In genomic region chr9:53667020-53667669, GRCm38 (mm10) we compare ENCODE assay signal across 8 mouse cellular contexts. TPM values are rescaled to one million over a fixed set of nuclear protein-coding genes. Genes with fewer than 3 reads are reported as not detected.
DNase-seq lines count a peak whose midpoint lies in the region; ATAC-seq and TF ChIP-seq lines count a peak whose summit lies in the region.

No protein-coding gene starts in this region.

- peak; percentile 94 to 96 for DNase-seq in CD8-positive naive resting alpha-beta T cell, adult 2 months (ENCODE audit: low read depth in 2 of 2, low spot score in 2 of 2)
- peak; percentile 89 for DNase-seq in c-Kit-positive CD71-negative TER-119-negative erythroid progenitor cells, embryonic 14.5 days (ENCODE audit: low read depth)
- peak; percentile 95 for DNase-seq in forebrain, embryonic 11.5 days (ENCODE audit: low spot score)
- peak; percentile 84 for DNase-seq in heart, postnatal 0 days (ENCODE audit: low spot score)
- peak; percentile 98 to 99 for DNase-seq in kidney, postnatal 4 days

- no peaks in the 10 kb centered on the region for H3K36me3 ChIP-seq in forebrain, embryonic 11.5 days (ENCODE audit: control insufficient read depth, insufficient read depth, low read length)
- 0 out of 2 replicates have a peak, but pooled peaks cover 8% of the 10 kb centered on the region for H3K36me3 ChIP-seq in heart, postnatal 0 days (replicated peaks; ENCODE audit: control insufficient read depth, insufficient read depth, low read length)
- H3K36me3 ChIP-seq in liver, embryonic 16.5 days (ENCODE audit: control insufficient read depth, insufficient read depth) = no peaks in the 10 kb centered on the region
- no peaks in the 10 kb centered on the region for H3K36me3 ChIP-seq in neural tube, embryonic 13.5 days
- H3K36me3 ChIP-seq in testis, adult 2 months (ENCODE audit: control insufficient read depth, insufficient read depth, low read length) = no peaks in the 10 kb centered on the region

- H3K4me3 ChIP-seq in forebrain, embryonic 11.5 days (ENCODE audit: low read depth, low read length) = peak overlapping the region; percentile 91
- H3K4me3 ChIP-seq in heart, postnatal 0 days (ENCODE audit: low read depth, low read length) = peak overlapping the region; percentile 91
- peak overlapping the region; percentile 98 for H3K4me3 ChIP-seq in liver, embryonic 16.5 days (ENCODE audit: low read depth, low read length)
- H3K4me3 ChIP-seq in neural tube, embryonic 13.5 days = peak overlapping the region; percentile 89
- H3K4me3 ChIP-seq in testis, adult 2 months (ENCODE audit: control insufficient read depth, low read depth, low read length) = peak overlapping the region; percentile 92

- H3K27me3 ChIP-seq in forebrain, embryonic 11.5 days (ENCODE audit: control insufficient read depth, insufficient read depth, low read length) = no peaks in the 10 kb centered on the region
- no peaks in the 10 kb centered on the region for H3K27me3 ChIP-seq in heart, postnatal 0 days (ENCODE audit: control insufficient read depth, insufficient read depth, low read length)
- H3K27me3 ChIP-seq in liver, embryonic 16.5 days (ENCODE audit: control insufficient read depth, insufficient read depth, low read depth, low read length) = no peaks in the 10 kb centered on the region
- no peaks in the 10 kb centered on the region for H3K27me3 ChIP-seq in neural tube, embryonic 13.5 days
- no peaks in the 10 kb centered on the region for H3K27me3 ChIP-seq in testis, adult 2 months (ENCODE audit: control insufficient read depth, insufficient read depth, low read length)

- no peaks in the 10 kb centered on the region for H3K9me3 ChIP-seq in forebrain, embryonic 11.5 days (ENCODE audit: control insufficient read depth, low read length)
- no peaks in the 10 kb centered on the region for H3K9me3 ChIP-seq in heart, postnatal 0 days (replicated peaks; ENCODE audit: control insufficient read depth, low read length)
- no peaks in the 10 kb centered on the region for H3K9me3 ChIP-seq in liver, embryonic 16.5 days (replicated peaks; ENCODE audit: control insufficient read depth, low read length)
- H3K9me3 ChIP-seq in neural tube, embryonic 13.5 days = no peaks in the 10 kb centered on the region

- ATAC-seq in forebrain, embryonic 11.5 days (replicated peaks; ENCODE audit: low FRiP score) = peak; percentile 97
- ATAC-seq in heart, postnatal 0 days (ENCODE audit: insufficient read depth, low read depth) = peak; percentile 98
- peak; percentile 97 for ATAC-seq in liver, embryonic 16.5 days (ENCODE audit: low read depth)
- ATAC-seq in neural tube, embryonic 13.5 days (ENCODE audit: low read depth) = peak; percentile 98

- peak; percentile 71 for TF ChIP-seq POLR2A in testis, adult 2 months (IDR thresholded peaks at IDR 0.05; ENCODE audit: control insufficient read depth, low read depth, low read length)

- peak overlapping the region; percentile 91 for H3K27ac ChIP-seq in forebrain, embryonic 11.5 days (ENCODE audit: low read depth, low read length)
- H3K27ac ChIP-seq in heart, postnatal 0 days (ENCODE audit: low read depth) = peak overlapping the region; percentile 98
- peak overlapping the region; percentile 91 for H3K27ac ChIP-seq in liver, embryonic 16.5 days (ENCODE audit: low read length)
- H3K27ac ChIP-seq in neural tube, embryonic 13.5 days (replicated peaks) = peak overlapping the region; percentile 98
- H3K27ac ChIP-seq in testis, adult 2 months (ENCODE audit: control insufficient read depth, insufficient read depth, low read depth, low read length) = peak overlapping the region; percentile 95

- peak; percentile 89; the same call in 1 of the 2 replicates for TF ChIP-seq EP300 in heart, postnatal 0 days (IDR thresholded peaks at IDR 0.05; ENCODE audit: low read depth)

- peak overlapping the region; percentile 77 for H3K4me2 ChIP-seq in forebrain, embryonic 11.5 days (ENCODE audit: low read depth, low read length, severe bottlenecking)
- peak overlapping the region; percentile 74 for H3K4me2 ChIP-seq in heart, postnatal 0 days (ENCODE audit: low read depth, low read length)
- H3K4me2 ChIP-seq in liver, embryonic 16.5 days (ENCODE audit: low read depth, low read length) = peak overlapping the region; percentile 88
- H3K4me2 ChIP-seq in neural tube, embryonic 13.5 days = peak overlapping the region; percentile 74

- TF ChIP-seq CTCF in heart, postnatal 0 days (IDR thresholded peaks at IDR 0.05; ENCODE audit: low read depth) = peak; percentile 80
- TF ChIP-seq CTCF in testis, adult 2 months (IDR thresholded peaks at IDR 0.05; ENCODE audit: control insufficient read depth, insufficient read depth, insufficient replicate concordance, low read depth, low read length) = peak; percentile 89

- peak overlapping the region; percentile 98 for H3K9ac ChIP-seq in forebrain, embryonic 11.5 days (ENCODE audit: low read length)
- peak overlapping the region; percentile 94 for H3K9ac ChIP-seq in heart, postnatal 0 days (replicated peaks; ENCODE audit: low read depth, low read length)
- peak overlapping the region; percentile 99 for H3K9ac ChIP-seq in liver, embryonic 16.5 days (ENCODE audit: low read depth, low read length)
- peak overlapping the region; percentile 93 for H3K9ac ChIP-seq in neural tube, embryonic 13.5 days

- peaks cover 3% of the 10 kb centered on the region; the same call in 1 of the 2 replicates for H3K4me1 ChIP-seq in forebrain, embryonic 11.5 days (replicated peaks; ENCODE audit: control insufficient read depth, insufficient read depth, low read length)
- H3K4me1 ChIP-seq in heart, postnatal 0 days (ENCODE audit: control insufficient read depth, insufficient read depth) = peaks cover 13% of the 10 kb centered on the region; the same call in 1 of the 2 replicates
- H3K4me1 ChIP-seq in liver, embryonic 16.5 days (ENCODE audit: control insufficient read depth, low read depth, low read length) = peaks cover 18% of the 10 kb centered on the region
- H3K4me1 ChIP-seq in neural tube, embryonic 13.5 days (replicated peaks) = peaks cover 27% of the 10 kb centered on the region
- peaks cover 5% of the 10 kb centered on the region for H3K4me1 ChIP-seq in testis, adult 2 months (ENCODE audit: control insufficient read depth, insufficient read depth, low read length)

- under 1% methylated on average over 70 of the region's 74 CpGs for WGBS in forebrain, embryonic 11.5 days
- WGBS in heart, postnatal 0 days = under 1% methylated on average over 72 of the region's 74 CpGs
- under 1% methylated on average over 74 of the region's 74 CpGs for WGBS in liver, embryonic 16.5 days (ENCODE audit: insufficient replicate concordance)
- whole genome bisulfite sequencing in neural tube, embryonic 13.5 days = under 1% methylated on average over 54 of the region's 74 CpGs

RNA-seq across cellular contexts. Expression of gene Cul5, which starts 2.7 kb away (rescaled TPM):
- polyA plus RNA-seq in forebrain, embryonic 11.5 days (2014; fragmentation: Nextera tagmentation; extraction: Ambion mirVana) = 46.9 and 47.8 TPM in 2 replicates
- 26.9 and 34.8 TPM in 2 replicates for total RNA-seq in heart, postnatal 0 days (2014; rRNA removed; ENCODE audit: low replicate concordance)
- polyA plus RNA-seq in heart, postnatal 0 days (2015; fragmentation: Nextera tagmentation; extraction: Ambion mirVana) = 25.9 and 29.7 TPM in 2 replicates
- polyA plus RNA-seq in liver, embryonic 16.5 days (2015; fragmentation: Nextera tagmentation; extraction: Ambion mirVana) = 8.7 and 10.1 TPM in 2 replicates
- polyA plus RNA-seq in neural tube, embryonic 13.5 days (2015; fragmentation: Nextera tagmentation; extraction: Ambion mirVana) = 39.2 and 41.6 TPM in 2 replicates
- 6.7 and 7.6 TPM in 2 replicates for polyA plus RNA-seq in testis, adult 2 months (2012; rRNA removed)

RNA-seq across cellular contexts. Expression of gene Rab39, which starts 38.9 kb away (rescaled TPM):
- polyA plus RNA-seq in forebrain, embryonic 11.5 days (2014; fragmentation: Nextera tagmentation; extraction: Ambion mirVana) = 4.8 TPM in 2 replicates
- not detected in 2 replicates for total RNA-seq in heart, postnatal 0 days (2014; rRNA removed; ENCODE audit: low replicate concordance)
- 0.05 TPM in 2 replicates for polyA plus RNA-seq in heart, postnatal 0 days (2015; fragmentation: Nextera tagmentation; extraction: Ambion mirVana)
- 0.73 and 0.76 TPM in 2 replicates for polyA plus RNA-seq in liver, embryonic 16.5 days (2015; fragmentation: Nextera tagmentation; extraction: Ambion mirVana)
- polyA plus RNA-seq in neural tube, embryonic 13.5 days (2015; fragmentation: Nextera tagmentation; extraction: Ambion mirVana) = 4.3 and 5.1 TPM in 2 replicates
- polyA plus RNA-seq in testis, adult 2 months (2012; rRNA removed) = 0.05 and 0.14 TPM in 2 replicates

RNA-seq across cellular contexts. Expression of gene Acat1, which starts 57.0 kb away (rescaled TPM):
- polyA plus RNA-seq in forebrain, embryonic 11.5 days (2014; fragmentation: Nextera tagmentation; extraction: Ambion mirVana) = 44.6 and 48.8 TPM in 2 replicates
- 197 and 208 TPM in 2 replicates for total RNA-seq in heart, postnatal 0 days (2014; rRNA removed; ENCODE audit: low replicate concordance)
- polyA plus RNA-seq in heart, postnatal 0 days (2015; fragmentation: Nextera tagmentation; extraction: Ambion mirVana) = 334 and 336 TPM in 2 replicates
- 138 and 148 TPM in 2 replicates for polyA plus RNA-seq in liver, embryonic 16.5 days (2015; fragmentation: Nextera tagmentation; extraction: Ambion mirVana)
- polyA plus RNA-seq in neural tube, embryonic 13.5 days (2015; fragmentation: Nextera tagmentation; extraction: Ambion mirVana) = 127 and 142 TPM in 2 replicates
- 8.5 and 11.1 TPM in 2 replicates for polyA plus RNA-seq in testis, adult 2 months (2012; rRNA removed)

Comparison
In these comparisons a context has a peak if more than half of its experiments do, and no peak if none do; other contexts are left out.
1. Peak in every context shown above with its lines: DNase-seq, ATAC-seq, H3K4me3 ChIP-seq and H3K27ac ChIP-seq.